Mouse (Mus musculus) limb, embryonic 13.5 days (tissue): ENCODE measurements at regions not wholly inside any gene's neighbourhood (a gene's known extent, or its start where the extent isn't known, plus 50 kb on each side); places are given as distances from the start of the nearest gene placed in this dataset.

Experiments used
- ATAC-seq: fragments of 200-750 bp; cut with Nextera tagmentation; 2 replicates; pipeline ENCODE4 v1.8.0; 2017; ENCODE audit warnings: low read depth, moderate number of reproducible peaks, moderate TSS enrichment; ENCODE audit not compliant: low FRiP score
- H3K27ac ChIP-seq: fragments of 300-500 bp; sonication (generic); 2 replicates; pipeline ENCODE4 v1.5.1; 2015; ENCODE audit warnings: inconsistent platforms, mild to moderate bottlenecking, moderate library complexity
- H3K27me3 ChIP-seq: fragments of 300-500 bp; sonication (generic); 2 replicates; pipeline ENCODE4 v1.6.1; 2015; ENCODE audit warnings: mild to moderate bottlenecking, inconsistent platforms
- H3K36me3 ChIP-seq: fragments of 300-500 bp; sonication (generic); 2 replicates; pipeline ENCODE4 v1.6.1; 2015; ENCODE audit warnings: inconsistent platforms, mild to moderate bottlenecking, moderate library complexity
- H3K4me1 ChIP-seq: fragments of 300-500 bp; sonication (generic); 2 replicates; pipeline ENCODE4 v1.6.1; 2015; ENCODE audit warnings: inconsistent platforms
- H3K4me2 ChIP-seq: fragments of 300-500 bp; sonication (generic); replicated peaks from 2 replicates; pipeline ENCODE4 v1.6.1; 2015; ENCODE audit warnings: inconsistent platforms, mild to moderate bottlenecking, moderate library complexity
- H3K4me3 ChIP-seq: fragments of 300-500 bp; sonication (generic); 2 replicates; pipeline ENCODE4 v1.5.1; 2015; ENCODE audit warnings: moderate library complexity, mild to moderate bottlenecking, inconsistent platforms
- H3K9ac ChIP-seq: fragments of 300-500 bp; sonication (generic); 2 replicates; pipeline ENCODE4 v1.6.1; 2015; ENCODE audit warnings: mild to moderate bottlenecking, inconsistent platforms
- H3K9me3 ChIP-seq: fragments of 300-500 bp; sonication (generic); 2 replicates; pipeline ENCODE4 v1.6.1; 2016; ENCODE audit warnings: inconsistent platforms
- WGBS: fragments of 180-500 bp; shearing (Covaris S2); methylation state at CpG from one replicate; pipeline ENCODE4 v1.1.7; 2015; 5-methylcytosine and 5-hydroxymethylcytosine counted together

DNA sequence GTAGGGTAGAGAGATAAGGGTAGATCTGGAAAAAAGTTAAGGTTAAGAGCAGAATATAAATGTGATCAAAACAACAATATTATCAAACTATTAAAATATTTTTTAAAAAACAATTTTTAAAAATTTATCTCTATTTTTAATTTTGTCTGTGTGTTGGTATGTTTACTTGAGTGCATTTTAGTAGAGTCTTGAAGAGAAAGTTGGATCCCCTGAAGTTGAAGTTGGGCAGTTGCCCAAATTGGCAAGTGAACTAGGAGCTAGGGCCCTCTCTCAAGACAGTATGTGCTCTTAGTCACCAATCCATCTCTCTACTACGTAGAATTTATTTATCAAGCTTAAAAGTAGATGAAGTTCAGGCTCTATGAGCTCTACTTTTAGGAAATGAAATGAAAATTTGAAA is 59.9 kb downstream of the Adamts1 start:
- Histone ChIP-seq H3K9me3 (no peaks in the 10 kb centered on the region), H3K4me1 (0 out of 2 replicates have a peak, but pooled peaks cover 2% of the 10 kb centered on the region), H3K4me2 (no peak overlapping the region), H3K27me3 (no peaks in the 10 kb centered on the region), H3K36me3 (no peaks in the 10 kb centered on the region), H3K4me3 (no peak overlapping the region), H3K9ac (no peak overlapping the region), H3K27ac (no peak overlapping the region)
- WGBS, result 86% methylated on average over 1 of the region's 1 CpGs
- ATAC-seq, result no peak

- Histone ChIP-seq H3K9ac (no peak overlapping the region), H3K4me3 (no peak overlapping the region), H3K4me2 (no peak overlapping the region), H3K27me3 (no peaks in the 10 kb centered on the region), H3K4me1 (no peaks in the 10 kb centered on the region), H3K9me3 (no peaks in the 10 kb centered on the region), H3K36me3 (no peaks in the 10 kb centered on the region), H3K27ac (no peak overlapping the region)
- no peak for ATAC-seq
- WGBS, result 78% methylated on average over 2 of the region's 2 CpGs
Measured at GRCm38 (mm10) chr16:85738606-85739195, 64.2 kb downstream of the Adamts1 start.

- H3K27me3 ChIP-seq, result no peaks in the 10 kb centered on the region
- no peaks in the 10 kb centered on the region for H3K9me3 ChIP-seq
- 78% methylated on average over 2 of the region's 2 CpGs for WGBS
- H3K4me1 ChIP-seq, result no peaks in the 10 kb centered on the region
- no peak overlapping the region for H3K27ac ChIP-seq
- no peak overlapping the region for H3K4me3 ChIP-seq
- no peak overlapping the region for H3K9ac ChIP-seq
- no peak overlapping the region for H3K4me2 ChIP-seq
- H3K36me3 ChIP-seq, result no peaks in the 10 kb centered on the region
- no peak for ATAC-seq
Measured at GRCm38 (mm10) chr16:85728026-85728425, 74.9 kb downstream of the Adamts1 start.

DNA sequence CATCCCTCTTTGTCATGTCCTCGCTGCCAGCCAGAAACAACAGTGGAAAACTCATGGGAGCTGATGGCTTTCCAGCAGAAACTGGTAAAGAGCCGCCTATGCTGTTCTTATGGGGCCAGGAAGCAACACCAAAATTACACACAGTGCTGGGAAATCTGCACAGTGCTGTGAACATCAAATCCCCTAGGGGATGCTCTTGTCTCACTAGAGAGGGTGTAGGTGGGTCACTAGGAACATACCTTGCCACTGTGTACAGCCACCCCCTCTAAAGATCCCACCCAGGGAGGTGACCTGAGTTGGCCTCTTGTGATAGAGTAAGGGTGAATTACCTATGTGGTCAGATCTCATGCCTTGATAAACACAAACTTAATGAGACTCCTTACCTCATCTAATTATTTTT is 80.9 kb downstream of the Adamts1 start:
- WGBS, result 61% methylated on average over 2 of the region's 2 CpGs
- no peaks in the 10 kb centered on the region for H3K36me3 ChIP-seq
- no peak for ATAC-seq
- no peak overlapping the region for H3K4me3 ChIP-seq
- no peaks in the 10 kb centered on the region for H3K27me3 ChIP-seq
- H3K9ac ChIP-seq, result no peak overlapping the region
- no peaks in the 10 kb centered on the region for H3K9me3 ChIP-seq
- no peak overlapping the region for H3K4me2 ChIP-seq
- H3K27ac ChIP-seq, result no peak overlapping the region
- no peaks in the 10 kb centered on the region for H3K4me1 ChIP-seq

GRCm38 (mm10) chr16:85712291-85712690 is 90.6 kb downstream of the Adamts1 start:
- no peak overlapping the region for H3K4me3 ChIP-seq
- H3K27me3 ChIP-seq, result no peaks in the 10 kb centered on the region
- H3K9me3 ChIP-seq, result no peaks in the 10 kb centered on the region
- no peaks in the 10 kb centered on the region for H3K36me3 ChIP-seq
- ATAC-seq, result no peak
- 91% methylated on average over 3 of the region's 3 CpGs for WGBS
- H3K4me2 ChIP-seq, result no peak overlapping the region
- H3K27ac ChIP-seq, result no peak overlapping the region
- no peak overlapping the region for H3K9ac ChIP-seq
- H3K4me1 ChIP-seq, result no peaks in the 10 kb centered on the region

DNA sequence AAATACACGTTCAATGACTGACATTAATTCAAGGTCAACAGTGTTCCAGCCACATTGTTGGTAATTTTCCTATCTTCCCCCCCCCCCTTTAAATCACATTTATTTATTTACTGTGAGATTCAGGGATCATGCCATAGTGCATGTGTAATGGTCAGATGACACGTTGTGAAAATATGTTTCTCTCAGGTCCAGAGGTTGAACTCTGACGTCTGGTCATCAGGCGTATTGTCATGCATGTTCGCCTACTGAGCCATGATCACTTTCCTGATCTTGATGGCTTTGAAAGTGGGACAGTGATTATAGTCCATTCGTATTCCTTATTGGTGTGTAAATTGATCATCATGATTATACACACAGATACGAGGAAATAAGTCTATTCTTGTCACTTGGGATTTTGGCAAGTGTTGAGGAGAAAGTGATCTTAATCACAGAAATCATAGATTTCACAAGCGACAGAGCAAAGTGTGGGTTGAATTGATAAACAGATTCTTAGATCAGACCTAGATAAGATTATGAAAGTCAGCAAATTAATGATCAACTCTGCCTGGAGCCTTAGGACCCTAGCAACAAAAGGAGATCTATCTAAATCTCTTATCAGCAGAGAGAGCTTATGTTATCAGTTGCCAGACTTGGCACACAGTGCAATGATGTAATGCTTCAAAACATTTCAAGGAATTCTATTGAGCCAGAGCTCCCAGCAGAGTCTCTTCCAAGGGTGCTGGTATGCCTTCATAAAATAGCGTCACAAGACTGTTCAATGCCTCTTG is 98.5 kb downstream of the Adamts1 start:
- no peak overlapping the region for H3K4me2 ChIP-seq
- no peak for ATAC-seq
- no peaks in the 10 kb centered on the region for H3K36me3 ChIP-seq
- no peaks in the 10 kb centered on the region for H3K27me3 ChIP-seq
- no peak overlapping the region for H3K4me3 ChIP-seq
- no peaks in the 10 kb centered on the region for H3K4me1 ChIP-seq
- no peaks in the 10 kb centered on the region for H3K9me3 ChIP-seq
- 85% methylated on average over 9 of the region's 9 CpGs for WGBS
- no peak overlapping the region for H3K27ac ChIP-seq
- no peak overlapping the region for H3K9ac ChIP-seq

GRCm38 (mm10) chr16:85702889-85703480 is 99.9 kb downstream of the Adamts1 start:
- WGBS, result 79% methylated on average over 2 of the region's 2 CpGs
- Histone ChIP-seq H3K27ac (no peak overlapping the region), H3K9me3 (no peaks in the 10 kb centered on the region), H3K9ac (no peak overlapping the region), H3K4me2 (no peak overlapping the region), H3K27me3 (no peaks in the 10 kb centered on the region), H3K4me1 (no peaks in the 10 kb centered on the region), H3K36me3 (no peaks in the 10 kb centered on the region), H3K4me3 (no peak overlapping the region)
- no peak for ATAC-seq

- H3K9me3 ChIP-seq, result no peaks in the 10 kb centered on the region
- H3K27ac ChIP-seq, result no peak overlapping the region
- H3K36me3 ChIP-seq, result no peaks in the 10 kb centered on the region
- no peaks in the 10 kb centered on the region for H3K4me1 ChIP-seq
- 81% methylated on average over 4 of the region's 4 CpGs for WGBS
- H3K4me2 ChIP-seq, result no peak overlapping the region
- no peak for ATAC-seq
- H3K27me3 ChIP-seq, result no peaks in the 10 kb centered on the region
- H3K9ac ChIP-seq, result no peak overlapping the region
- H3K4me3 ChIP-seq, result no peak overlapping the region
Measured at GRCm38 (mm10) chr16:85699329-85699728, 103.6 kb downstream of the Adamts1 start.

GRCm38 (mm10) chr16:85682721-85683120 is 120.2 kb downstream of the Adamts1 start:
- Histone ChIP-seq H3K9ac (no peak overlapping the region), H3K4me3 (no peak overlapping the region), H3K9me3 (no peaks in the 10 kb centered on the region), H3K27me3 (peaks cover 4% of the 10 kb centered on the region; the same call in 1 of the 2 replicates), H3K4me2 (no peak overlapping the region), H3K27ac (no peak overlapping the region), H3K4me1 (peaks cover 3% of the 10 kb centered on the region; the same call in 1 of the 2 replicates), H3K36me3 (no peaks in the 10 kb centered on the region)
- 49% methylated on average over 2 of the region's 2 CpGs for WGBS
- ATAC-seq, result no peak

DNA sequence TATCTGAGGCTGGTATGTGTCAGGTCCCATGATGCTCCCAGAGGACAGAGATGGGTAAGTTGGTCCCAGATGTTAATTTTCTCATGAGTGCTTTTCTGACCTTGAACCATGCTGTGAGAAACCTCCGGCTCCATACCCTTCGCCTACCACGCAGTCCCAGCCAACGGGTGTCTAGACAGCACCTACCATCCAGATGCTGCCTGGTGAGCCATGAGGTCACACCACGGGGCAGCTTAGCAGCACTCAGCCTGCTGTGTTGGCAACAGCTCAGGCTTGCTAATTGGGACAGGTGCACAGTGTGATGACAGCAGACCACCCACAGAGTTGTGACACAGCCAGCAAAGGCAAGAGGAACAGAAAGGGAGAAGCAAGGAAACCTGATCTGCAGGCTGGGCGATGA is 122.6 kb downstream of the Adamts1 start:
- Histone ChIP-seq H3K4me3 (no peak overlapping the region), H3K4me2 (no peak overlapping the region), H3K9ac (no peak overlapping the region), H3K36me3 (no peaks in the 10 kb centered on the region), H3K27ac (no peak overlapping the region), H3K27me3 (peaks cover 4% of the 10 kb centered on the region; the same call in 1 of the 2 replicates), H3K4me1 (peaks cover 3% of the 10 kb centered on the region; the same call in 1 of the 2 replicates), H3K9me3 (no peaks in the 10 kb centered on the region)
- WGBS, result 30% methylated on average over 6 of the region's 6 CpGs
- ATAC-seq, result peak; percentile 68; the same call in 1 of the 2 replicates

- Histone ChIP-seq H3K4me2 (no peak overlapping the region), H3K9ac (no peak overlapping the region), H3K36me3 (no peaks in the 10 kb centered on the region), H3K4me3 (no peak overlapping the region), H3K27ac (no peak overlapping the region), H3K4me1 (peaks cover 3% of the 10 kb centered on the region; the same call in 1 of the 2 replicates), H3K27me3 (peaks cover 4% of the 10 kb centered on the region; the same call in 1 of the 2 replicates), H3K9me3 (no peaks in the 10 kb centered on the region)
- 62% methylated on average over 1 of the region's 1 CpGs for WGBS
- ATAC-seq, result no peak
Measured at GRCm38 (mm10) chr16:85678781-85679180, 124.1 kb downstream of the Adamts1 start.

GRCm38 (mm10) chr16:85678228-85678627 is 124.7 kb downstream of the Adamts1 start:
- Histone ChIP-seq H3K27ac (no peak overlapping the region), H3K27me3 (peaks cover 4% of the 10 kb centered on the region; the same call in 1 of the 2 replicates), H3K9ac (no peak overlapping the region), H3K4me2 (no peak overlapping the region), H3K4me3 (no peak overlapping the region), H3K9me3 (no peaks in the 10 kb centered on the region), H3K36me3 (no peaks in the 10 kb centered on the region), H3K4me1 (peaks cover 3% of the 10 kb centered on the region; the same call in 1 of the 2 replicates)
- peak; percentile 52; the same call in 1 of the 2 replicates for ATAC-seq
